Mouse (Mus musculus) hindbrain, embryonic 11.5 days (tissue): Measurements from ENCODE around the gene Gm266. TPM values are rescaled to one million over a fixed set of nuclear protein-coding genes. Genes with fewer than 3 reads are reported as not detected.

ENCODE experiments used
- ATAC-seq: fragments of 200-750 bp; cut with Nextera tagmentation; 2 replicates; pipeline ENCODE4 v1.8.0; 2017; ENCODE audit warnings: mild to moderate bottlenecking, moderate TSS enrichment, moderate library complexity; ENCODE audit not compliant: low FRiP score
- DNase-seq: peaks from one replicate; pipeline ENCODE4 v3.0.0-alpha.2; 2015; ENCODE audit warnings: low spot score
- H3K27ac ChIP-seq: fragments of 300-500 bp; sonication (generic); 2 replicates; pipeline ENCODE4 v1.5.1; 2014; ENCODE audit warnings: mild to moderate bottlenecking, low read depth, low read length
- H3K27me3 ChIP-seq: fragments of 300-500 bp; sonication (generic); 2 replicates; pipeline ENCODE4 v1.6.1; 2014; ENCODE audit warnings: mild to moderate bottlenecking, low read length, moderate library complexity, mixed read lengths; ENCODE audit not compliant: control insufficient read depth, insufficient read depth
- H3K36me3 ChIP-seq: fragments of 300-500 bp; sonication (generic); 2 replicates; pipeline ENCODE4 v1.6.1; 2014; ENCODE audit warnings: mild to moderate bottlenecking, low read length, moderate library complexity, mixed read lengths; ENCODE audit not compliant: control insufficient read depth, insufficient read depth
- H3K4me1 ChIP-seq: fragments of 300-500 bp; sonication (generic); replicated peaks from 2 replicates; pipeline ENCODE4 v1.6.1; 2014; ENCODE audit warnings: low read length, mixed read lengths; ENCODE audit not compliant: control insufficient read depth, insufficient read depth
- H3K4me2 ChIP-seq: fragments of 300-500 bp; sonication (generic); replicated peaks from 2 replicates; pipeline ENCODE4 v1.6.1; 2014; ENCODE audit warnings: mild to moderate bottlenecking, low read depth, low read length
- H3K4me3 ChIP-seq: fragments of 300-500 bp; sonication (generic); 2 replicates; pipeline ENCODE4 v1.5.1; 2014; ENCODE audit warnings: low read depth, low read length
- H3K9ac ChIP-seq: fragments of 300-500 bp; sonication (generic); 2 replicates; pipeline ENCODE4 v1.6.1; 2014; ENCODE audit warnings: low read depth, low read length
- H3K9me3 ChIP-seq: fragments of 300-500 bp; sonication (generic); 2 replicates; pipeline ENCODE4 v1.6.1; 2016; ENCODE audit warnings: low read length; ENCODE audit not compliant: control insufficient read depth
- WGBS: fragments of 180-500 bp; shearing (Covaris S2); extraction: QIAGEN DNeasy Blood & Tissue Kit; methylation state at CpG from one replicate; pipeline ENCODE4 v1.1.7; 2014; 5-methylcytosine and 5-hydroxymethylcytosine counted together
- polyA plus RNA-seq: library from polyadenylated mRNA; unstranded; fragments of >200 nt; fragmentation: Nextera tagmentation; extraction: Ambion mirVana; gene quantifications from 2 replicates; pipeline ENCODE4 v1.2.1, GENCODE M21; 2014

The Gm266 gene
- polyA plus RNA-seq, 1 experiment from 2014 or later: 10.1 TPM

- no peak overlapping the region for H3K4me3 ChIP-seq
- WGBS: 24% methylated on average over 5 of the region's 5 CpGs
Measured at GRCm38 (mm10) chr12:111446745-111447144, 38.9 kb downstream of the Gm266 start.

GRCm38 (mm10) chr12:111445890-111446613 lies 39.6 kb downstream of the Gm266 start:
- peak overlapping the region; percentile 32 for H3K4me2 ChIP-seq

More at GRCm38 (mm10) chr12:111446745-111447144, 38.9 kb downstream of the Gm266 start:
- no peak for ATAC-seq
- no peak overlapping the region for H3K9ac ChIP-seq
- H3K36me3 ChIP-seq: no peaks in the 10 kb centered on the region
- H3K27ac ChIP-seq: no peak overlapping the region
- H3K4me1 ChIP-seq: peaks cover 12% of the 10 kb centered on the region
- H3K9me3 ChIP-seq: no peaks in the 10 kb centered on the region
- no peak for DNase-seq
- H3K27me3 ChIP-seq: peaks cover 97% of the 10 kb centered on the region
- no peak overlapping the region for H3K4me2 ChIP-seq

GRCm38 (mm10) chr12:111445161-111445889 lies 40.3 kb downstream of the Gm266 start:
- ATAC-seq: no peak
- no peaks in the 10 kb centered on the region for H3K9me3 ChIP-seq
- H3K4me2 ChIP-seq: peak overlapping the region; percentile 32
- H3K9ac ChIP-seq: no peak overlapping the region
- peak overlapping the region; percentile 18 for H3K4me3 ChIP-seq
- no peaks in the 10 kb centered on the region for H3K36me3 ChIP-seq
- H3K4me1 ChIP-seq: peaks cover 12% of the 10 kb centered on the region
- no peak overlapping the region for H3K27ac ChIP-seq
- DNase-seq: no peak
- WGBS: 3% methylated on average over 39 of the region's 52 CpGs
- H3K27me3 ChIP-seq: peaks cover 89% of the 10 kb centered on the region

More at GRCm38 (mm10) chr12:111445890-111446613, 39.6 kb downstream of the Gm266 start:
- DNase-seq (peak; percentile 50), ATAC-seq (no peak)
- Histone ChIP-seq H3K27ac (no peak overlapping the region), H3K9me3 (no peaks in the 10 kb centered on the region), H3K4me3 (peak overlapping the region; percentile 18), H3K9ac (no peak overlapping the region), H3K4me1 (peaks cover 12% of the 10 kb centered on the region), H3K27me3 (peaks cover 96% of the 10 kb centered on the region), H3K36me3 (no peaks in the 10 kb centered on the region)
- 4% methylated on average over 26 of the region's 27 CpGs for WGBS

- Histone ChIP-seq H3K9me3 (no peaks in the 10 kb centered on the region), H3K4me3 (no peak overlapping the region)
- WGBS: 25% methylated on average over 10 of the region's 10 CpGs
Measured at GRCm38 (mm10) chr12:111443921-111444831, 41.4 kb downstream of the Gm266 start.

GRCm38 (mm10) chr12:111443011-111443870 lies 42.4 kb downstream of the Gm266 start:
- Histone ChIP-seq H3K4me1 (peaks cover 12% of the 10 kb centered on the region), H3K27ac (no peak overlapping the region), H3K9ac (no peak overlapping the region), H3K27me3 (peaks cover 71% of the 10 kb centered on the region), H3K4me2 (peak overlapping the region; percentile 75), H3K36me3 (no peaks in the 10 kb centered on the region), H3K4me3 (peak overlapping the region; percentile 37), H3K9me3 (no peaks in the 10 kb centered on the region)
- DNase-seq: no peak
- 11% methylated on average over 15 of the region's 15 CpGs for WGBS
- no peak for ATAC-seq

More at GRCm38 (mm10) chr12:111443921-111444831, 41.4 kb downstream of the Gm266 start:
- H3K36me3 ChIP-seq: no peaks in the 10 kb centered on the region
- H3K27ac ChIP-seq: no peak overlapping the region
- no peak overlapping the region for H3K9ac ChIP-seq
- no peak for ATAC-seq
- DNase-seq: no peak
- peaks cover 12% of the 10 kb centered on the region for H3K4me1 ChIP-seq
- H3K4me2 ChIP-seq: no peak overlapping the region
- H3K27me3 ChIP-seq: peaks cover 79% of the 10 kb centered on the region

GRCm38 (mm10) chr12:111442309-111443010 lies 43.2 kb downstream of the Gm266 start, which contains the start of gene Tnfaip2:
TSS of gene Tnfaip2 (plus strand) at chr12:111442469.
- peak; percentile 80 for DNase-seq
- Histone ChIP-seq H3K4me3 (peak within 1 kb of the TSS; percentile 37), H3K9ac (peak within 1 kb of the TSS; percentile 35; the same call in 1 of the 2 replicates), H3K4me2 (peak within 1 kb of the TSS; percentile 75), H3K36me3 (no peaks in the 10 kb centered on the region), H3K9me3 (no peaks in the 10 kb centered on the region), H3K4me1 (peaks cover 12% of the 10 kb centered on the region), H3K27me3 (peaks cover 65% of the 10 kb centered on the region), H3K27ac (no peak within 1 kb of the TSS)
- peak; percentile 85 for ATAC-seq
- under 1% methylated on average over 48 of the region's 48 CpGs for WGBS

- Histone ChIP-seq H3K9me3 (no peaks in the 10 kb centered on the region), H3K4me3 (no peak overlapping the region), H3K4me1 (peaks cover 12% of the 10 kb centered on the region), H3K27me3 (peaks cover 56% of the 10 kb centered on the region), H3K4me2 (no peak overlapping the region), H3K9ac (no peak overlapping the region), H3K27ac (no peak overlapping the region), H3K36me3 (no peaks in the 10 kb centered on the region)
- 61% methylated on average over 3 of the region's 3 CpGs for WGBS
- ATAC-seq (no peak), DNase-seq (no peak)
Measured at GRCm38 (mm10) chr12:111441523-111441922, 44.1 kb downstream of the Gm266 start.
